Mouse (Mus musculus): ENCODE results near the gene Dhx32. TPM values are rescaled to one million over a fixed set of nuclear protein-coding genes. Genes with fewer than 3 reads are reported as not detected.
A peak's percentile ranks its signal among the peaks of the same experiment; 100 is the strongest.

The Dhx32 gene
- polyA plus RNA-seq, 1 experiment from 2014 or later: 29.1 TPM

DNA sequence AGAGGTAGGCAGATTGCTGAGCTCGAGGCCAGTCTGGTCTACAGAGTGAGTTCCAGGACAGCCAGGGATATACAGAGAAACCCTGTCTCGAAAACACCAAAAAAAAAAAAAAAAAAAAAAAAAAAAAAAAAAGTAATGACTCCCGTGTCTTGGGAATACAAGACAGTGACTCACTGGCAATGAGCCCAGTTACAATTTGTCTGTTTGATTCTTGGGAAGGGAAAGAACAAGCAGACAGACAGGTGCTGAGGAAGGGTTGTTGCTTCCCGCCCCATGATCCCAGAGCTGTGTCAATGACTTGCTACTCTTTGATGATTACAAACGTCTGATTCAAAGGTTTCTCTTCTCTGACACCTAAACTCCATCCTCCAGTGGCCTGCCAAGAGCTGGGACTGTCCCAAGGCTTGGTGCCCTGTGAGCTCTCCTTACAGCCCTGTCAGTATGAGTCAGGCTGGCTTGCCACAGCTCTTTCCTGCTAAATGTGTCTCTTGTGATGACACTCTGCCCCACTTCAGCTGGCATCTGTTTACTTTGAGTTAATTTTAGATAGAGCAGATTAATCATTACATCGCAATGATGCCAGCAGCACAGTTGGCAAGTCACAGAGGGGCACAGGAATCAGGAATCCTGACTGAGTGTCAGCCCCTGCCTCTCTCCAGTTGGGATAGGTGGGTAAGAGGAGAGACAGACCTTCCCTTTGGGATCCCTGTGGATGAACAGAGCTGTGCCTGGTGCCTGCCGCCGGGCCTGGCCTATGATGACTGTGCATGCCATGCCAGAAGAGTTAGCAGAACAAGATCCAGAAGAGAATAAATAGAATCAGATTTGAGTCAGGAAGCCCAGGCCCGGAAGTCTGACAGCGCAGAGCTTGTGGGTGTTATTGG is 11.0 kb upstream of the Dhx32 start:
- H3K4me3 ChIP-seq (replicated peaks): no peak overlapping the region
- peaks cover 6% of the 10 kb centered on the region for H3K4me1 ChIP-seq
- H3K9ac ChIP-seq: no peak overlapping the region
- H3K4me2 ChIP-seq (replicated peaks): no peak overlapping the region
- no peak for ATAC-seq (ENCODE audit: insufficient number of reproducible peaks, low FRiP score, low TSS enrichment, low read depth)
- H3K27me3 ChIP-seq: no peaks in the 10 kb centered on the region
- no peak overlapping the region for H3K27ac ChIP-seq (replicated peaks)
- no peaks in the 10 kb centered on the region for H3K9me3 ChIP-seq (replicated peaks)
- no peaks in the 10 kb centered on the region for H3K36me3 ChIP-seq
- 59% methylated on average over 9 of the region's 10 CpGs for WGBS

DNA sequence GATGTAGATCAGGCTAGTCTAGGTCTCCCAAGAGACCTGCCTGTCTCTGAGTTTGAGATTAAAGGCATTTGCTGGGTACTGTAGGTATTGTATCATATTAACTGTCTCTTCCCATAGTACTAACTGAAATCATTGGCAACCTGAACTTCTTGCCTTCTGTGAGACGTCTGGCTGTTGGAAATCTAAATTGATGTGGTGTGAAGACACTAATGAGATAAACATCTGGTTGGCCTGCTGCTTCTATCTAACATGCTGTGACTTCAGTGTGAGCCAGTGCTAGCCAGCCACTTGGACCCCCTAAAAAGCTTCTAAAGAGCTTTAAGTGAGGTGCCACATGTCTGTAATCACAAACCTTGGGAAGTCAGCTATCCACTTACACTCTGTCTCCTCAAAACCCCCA is 10.2 kb upstream of the Dhx32 start:
- ATAC-seq (ENCODE audit: insufficient number of reproducible peaks, low FRiP score, low TSS enrichment, low read depth): no peak
- Histone ChIP-seq H3K36me3 (no peaks in the 10 kb centered on the region), H3K4me2 (replicated peaks) (no peak overlapping the region), H3K9me3 (replicated peaks) (no peaks in the 10 kb centered on the region), H3K27me3 (no peaks in the 10 kb centered on the region), H3K4me3 (replicated peaks) (no peak overlapping the region), H3K9ac (no peak overlapping the region), H3K27ac (replicated peaks) (no peak overlapping the region), H3K4me1 (peaks cover 6% of the 10 kb centered on the region)
- 22% methylated on average over 1 of the region's 1 CpGs for WGBS

DNA sequence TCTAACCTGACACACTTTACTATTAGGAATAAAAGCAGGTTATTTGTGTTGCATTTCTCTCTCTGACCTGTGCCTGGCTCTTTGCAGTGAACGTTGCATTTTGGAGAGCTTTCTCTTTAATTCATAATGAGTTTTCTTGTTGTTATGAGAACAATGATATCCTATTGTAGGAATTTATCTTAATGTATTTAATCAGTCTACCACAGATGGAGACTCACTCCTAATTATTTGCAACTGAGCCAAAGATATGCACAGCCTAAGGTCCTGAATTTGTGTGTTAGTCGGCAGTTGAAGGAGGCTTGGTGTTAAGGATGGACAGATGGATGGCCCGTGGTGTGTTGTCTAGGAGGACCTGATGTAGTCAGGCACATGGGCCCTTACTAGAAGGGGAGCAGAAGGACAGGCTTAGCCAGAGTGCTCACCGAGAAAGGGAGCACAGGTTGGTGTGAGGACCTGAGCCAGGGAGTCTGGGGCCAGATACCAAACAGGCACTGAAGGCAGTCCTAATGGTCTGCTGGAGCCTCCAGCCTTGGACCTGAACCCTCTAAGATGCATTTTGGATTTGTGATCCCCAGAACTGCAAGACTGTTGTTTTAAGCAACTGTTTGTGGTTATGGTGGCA is 8.2 kb upstream of the Dhx32 start:
- H3K4me3 ChIP-seq (replicated peaks): no peak overlapping the region
- no peaks in the 10 kb centered on the region for H3K9me3 ChIP-seq (replicated peaks)
- WGBS: 84% methylated on average over 4 of the region's 4 CpGs
- H3K4me2 ChIP-seq (replicated peaks): no peak overlapping the region
- H3K36me3 ChIP-seq: no peaks in the 10 kb centered on the region
- H3K9ac ChIP-seq: no peak overlapping the region
- H3K4me1 ChIP-seq: peaks cover 6% of the 10 kb centered on the region
- no peak overlapping the region for H3K27ac ChIP-seq (replicated peaks)
- H3K27me3 ChIP-seq: no peaks in the 10 kb centered on the region
- ATAC-seq (ENCODE audit: insufficient number of reproducible peaks, low FRiP score, low TSS enrichment, low read depth): no peak

DNA sequence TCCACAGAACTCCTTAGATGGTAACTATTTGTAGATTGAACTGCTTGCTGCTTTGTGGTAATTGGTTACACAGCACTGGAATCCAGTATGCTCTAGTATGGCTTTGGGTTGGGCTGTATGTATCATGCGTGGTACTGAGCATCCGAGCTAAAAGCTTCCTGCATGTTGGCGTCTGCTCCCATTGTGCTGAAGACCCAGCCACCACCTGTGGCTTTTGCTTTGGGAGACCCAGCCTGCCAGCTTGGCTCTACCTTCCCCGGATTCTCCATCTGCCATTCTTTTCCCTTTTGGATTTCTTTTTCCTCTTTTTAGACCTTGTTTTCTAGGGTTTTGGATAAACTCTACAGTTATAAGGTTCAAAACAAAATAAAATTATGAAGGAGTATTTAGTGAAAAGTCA is 7.6 kb upstream of the Dhx32 start:
- no peak overlapping the region for H3K4me3 ChIP-seq (replicated peaks)
- 91% methylated on average over 4 of the region's 4 CpGs for WGBS
- no peak overlapping the region for H3K9ac ChIP-seq
- H3K36me3 ChIP-seq: no peaks in the 10 kb centered on the region
- peaks cover 6% of the 10 kb centered on the region for H3K4me1 ChIP-seq
- no peak overlapping the region for H3K27ac ChIP-seq (replicated peaks)
- H3K9me3 ChIP-seq (replicated peaks): no peaks in the 10 kb centered on the region
- H3K27me3 ChIP-seq: no peaks in the 10 kb centered on the region
- no peak overlapping the region for H3K4me2 ChIP-seq (replicated peaks)
- ATAC-seq (ENCODE audit: insufficient number of reproducible peaks, low FRiP score, low TSS enrichment, low read depth): no peak

DNA sequence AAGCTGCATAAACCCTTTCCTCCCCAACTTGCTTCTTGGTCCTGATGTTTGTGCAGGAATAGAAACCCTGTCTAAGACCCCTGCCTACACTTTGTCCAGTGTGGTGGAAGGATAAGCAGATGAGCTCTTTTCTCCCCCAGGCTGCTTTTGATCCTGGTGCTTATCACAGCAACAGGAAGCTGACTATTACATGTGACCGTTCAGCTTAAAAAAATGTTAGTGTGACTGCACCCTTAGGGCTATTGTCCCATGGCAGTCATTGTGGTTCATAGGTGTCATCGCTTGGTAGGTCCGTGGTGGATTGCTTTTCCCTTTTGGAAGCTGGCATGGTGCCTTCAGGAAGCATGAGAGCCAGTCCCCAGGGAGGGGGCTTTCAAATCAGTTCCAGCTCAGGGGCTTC is 5.6 kb upstream of the Dhx32 start:
- Histone ChIP-seq H3K9me3 (replicated peaks) (no peaks in the 10 kb centered on the region), H3K4me3 (replicated peaks) (no peak overlapping the region), H3K27ac (replicated peaks) (no peak overlapping the region), H3K9ac (no peak overlapping the region), H3K36me3 (no peaks in the 10 kb centered on the region), H3K4me2 (replicated peaks) (no peak overlapping the region), H3K4me1 (no peaks in the 10 kb centered on the region), H3K27me3 (no peaks in the 10 kb centered on the region)
- WGBS: 67% methylated on average over 3 of the region's 3 CpGs
- ATAC-seq (ENCODE audit: insufficient number of reproducible peaks, low FRiP score, low TSS enrichment, low read depth): no peak

GRCm38 (mm10) chr7:133787571-133787970 is 5.0 kb upstream of the Dhx32 start:
- Histone ChIP-seq H3K9me3 (replicated peaks) (no peaks in the 10 kb centered on the region), H3K36me3 (no peaks in the 10 kb centered on the region), H3K4me1 (no peaks in the 10 kb centered on the region), H3K9ac (no peak overlapping the region), H3K27me3 (no peaks in the 10 kb centered on the region), H3K27ac (replicated peaks) (no peak overlapping the region), H3K4me2 (replicated peaks) (no peak overlapping the region), H3K4me3 (replicated peaks) (no peak overlapping the region)
- 80% methylated on average over 6 of the region's 6 CpGs for WGBS
- no peak for ATAC-seq (ENCODE audit: insufficient number of reproducible peaks, low FRiP score, low TSS enrichment, low read depth)

GRCm38 (mm10) chr7:133781991-133782390 is 535 bp downstream of the Dhx32 start:
- Histone ChIP-seq H3K9ac (no peak overlapping the region), H3K36me3 (no peaks in the 10 kb centered on the region), H3K27me3 (no peaks in the 10 kb centered on the region), H3K9me3 (replicated peaks) (no peaks in the 10 kb centered on the region), H3K4me2 (replicated peaks) (no peak overlapping the region), H3K4me1 (no peaks in the 10 kb centered on the region), H3K4me3 (replicated peaks) (no peak overlapping the region), H3K27ac (replicated peaks) (no peak overlapping the region)
- no peak for ATAC-seq (ENCODE audit: insufficient number of reproducible peaks, low FRiP score, low TSS enrichment, low read depth)
- WGBS: 51% methylated on average over 6 of the region's 6 CpGs

- H3K36me3 ChIP-seq: no peaks in the 10 kb centered on the region
- no peak overlapping the region for H3K9ac ChIP-seq
- H3K4me3 ChIP-seq (replicated peaks): no peak overlapping the region
- H3K9me3 ChIP-seq (replicated peaks): no peaks in the 10 kb centered on the region
- 68% methylated on average over 6 of the region's 6 CpGs for WGBS
- ATAC-seq (ENCODE audit: insufficient number of reproducible peaks, low FRiP score, low TSS enrichment, low read depth): no peak
- no peaks in the 10 kb centered on the region for H3K4me1 ChIP-seq
- no peak overlapping the region for H3K4me2 ChIP-seq (replicated peaks)
- H3K27ac ChIP-seq (replicated peaks): no peak overlapping the region
- H3K27me3 ChIP-seq: no peaks in the 10 kb centered on the region
Measured at GRCm38 (mm10) chr7:133781583-133781982, 943 bp downstream of the Dhx32 start.

- Histone ChIP-seq H3K4me2 (replicated peaks) (peak within 1 kb of the TSS; percentile 86), H3K9me3 (replicated peaks) (no peaks in the 10 kb centered on the region), H3K27ac (replicated peaks) (no peak within 1 kb of the TSS), H3K9ac (peak within 1 kb of the TSS; percentile 54), H3K36me3 (no peaks in the 10 kb centered on the region), H3K4me1 (peaks cover 13% of the 10 kb centered on the region; the same call in 1 of the 2 replicates), H3K4me3 (replicated peaks) (peak within 1 kb of the TSS; percentile 80), H3K27me3 (0 out of 2 replicates have a peak, but pooled peaks cover 4% of the 10 kb centered on the region)
- peak; percentile 91 for ATAC-seq (ENCODE audit: insufficient number of reproducible peaks, low FRiP score, low TSS enrichment, low read depth)
- WGBS: under 1% methylated on average over 45 of the region's 45 CpGs
Measured at GRCm38 (mm10) chr7:133776626-133776996, 5.9 kb downstream of the Dhx32 start, which contains the start of gene Fank1. Fank1 (plus strand) TSS chr7:133776861.

DNA sequence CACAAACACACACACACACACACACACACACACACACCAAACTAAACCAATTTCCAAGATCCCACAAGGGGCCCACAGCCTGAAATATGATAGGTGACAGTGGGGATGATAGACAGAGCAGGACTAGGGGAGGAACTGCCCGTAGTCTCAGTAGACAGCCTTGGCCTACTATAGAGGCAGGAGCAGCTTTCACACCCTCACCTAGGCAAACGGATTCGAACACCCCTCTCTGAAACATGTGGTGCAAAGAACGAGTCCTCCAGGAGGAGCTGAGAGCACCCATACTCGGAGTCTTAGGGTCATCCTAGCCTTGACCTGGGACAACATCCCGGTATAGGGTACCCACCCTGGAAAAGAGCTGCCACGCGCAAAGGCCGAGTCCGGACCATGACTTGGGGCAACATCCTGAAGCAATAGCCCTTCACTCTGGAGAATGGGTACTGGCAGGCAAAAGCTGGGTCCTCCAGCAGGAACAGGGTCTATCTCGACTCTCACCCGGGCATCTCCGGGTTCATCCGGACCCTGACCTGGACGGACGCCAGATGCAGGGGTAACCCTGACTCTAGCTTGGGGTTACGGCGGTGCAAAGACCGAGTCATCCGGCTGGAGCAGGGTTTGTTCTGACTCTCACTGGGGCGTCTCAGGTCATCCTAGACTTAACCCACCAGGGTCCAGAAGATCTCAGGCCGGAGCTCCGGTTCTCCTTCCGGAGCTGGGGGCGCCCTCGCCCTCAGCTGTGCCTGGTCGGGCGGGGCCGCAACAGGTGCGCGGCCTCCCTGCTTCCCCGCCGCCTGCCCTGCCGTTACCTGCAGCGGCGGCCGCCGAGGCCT is 6.5 kb downstream of the Dhx32 start:
- Histone ChIP-seq H3K9ac (peak overlapping the region; percentile 54), H3K9me3 (replicated peaks) (no peaks in the 10 kb centered on the region), H3K4me2 (replicated peaks) (peak overlapping the region; percentile 86), H3K27ac (replicated peaks) (no peak overlapping the region), H3K36me3 (no peaks in the 10 kb centered on the region), H3K4me3 (replicated peaks) (peak overlapping the region; percentile 80), H3K27me3 (0 out of 2 replicates have a peak, but pooled peaks cover 4% of the 10 kb centered on the region), H3K4me1 (peaks cover 13% of the 10 kb centered on the region; the same call in 1 of the 2 replicates)
- peak; percentile 39 for ATAC-seq (ENCODE audit: insufficient number of reproducible peaks, low FRiP score, low TSS enrichment, low read depth)
- 3% methylated on average over 38 of the region's 38 CpGs for whole genome bisulfite sequencing

DNA sequence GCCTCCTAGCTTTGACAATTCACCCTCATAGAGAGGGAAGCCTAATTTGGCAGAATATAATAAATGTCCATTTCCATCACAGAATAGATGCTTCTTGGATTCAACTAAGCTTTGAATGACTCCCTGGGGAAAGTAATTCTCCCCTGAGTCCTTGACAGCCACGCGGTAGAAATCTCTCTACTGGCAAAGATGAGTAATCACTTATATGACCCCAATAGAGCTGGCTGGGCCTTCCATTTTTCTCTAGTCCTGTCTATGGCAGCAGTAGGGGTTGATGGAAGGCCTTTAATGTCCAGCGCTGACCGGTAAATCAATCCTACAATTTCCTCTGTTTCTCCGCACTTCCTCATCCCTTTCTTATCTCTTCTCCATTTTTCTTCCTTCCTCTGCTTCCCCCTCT is 7.3 kb downstream of the Dhx32 start:
- Histone ChIP-seq H3K4me3 (replicated peaks) (0 out of 2 replicates have a peak overlapping the region, but pooled peaks have one; percentile 80), H3K9ac (no peak overlapping the region), H3K4me1 (peaks cover 13% of the 10 kb centered on the region; the same call in 1 of the 2 replicates), H3K9me3 (replicated peaks) (no peaks in the 10 kb centered on the region), H3K4me2 (replicated peaks) (no peak overlapping the region), H3K27me3 (0 out of 2 replicates have a peak, but pooled peaks cover 4% of the 10 kb centered on the region), H3K36me3 (no peaks in the 10 kb centered on the region), H3K27ac (replicated peaks) (no peak overlapping the region)
- 81% methylated on average over 5 of the region's 5 CpGs for WGBS
- no peak for ATAC-seq (ENCODE audit: insufficient number of reproducible peaks, low FRiP score, low TSS enrichment, low read depth)
